Mouse (Mus musculus) heart, embryonic 12.5 days (tissue): Measurements from ENCODE around the gene Sdhaf4. TPM values are rescaled to one million over a fixed set of nuclear protein-coding genes. Genes with fewer than 3 reads are reported as not detected.

ENCODE experiments used
- ATAC-seq: fragments of 200-750 bp; cut with Nextera tagmentation; 2 replicates; pipeline ENCODE4 v1.8.0; 2017; ENCODE audit warnings: moderate TSS enrichment, moderate library complexity; ENCODE audit not compliant: insufficient number of reproducible peaks, low FRiP score
- H3K27ac ChIP-seq: fragments of 300-500 bp; sonication (generic); 2 replicates; pipeline ENCODE4 v1.5.1; 2016; ENCODE audit warnings: mild to moderate bottlenecking, moderate library complexity; ENCODE audit not compliant: poor library complexity, severe bottlenecking
- H3K27me3 ChIP-seq: fragments of 300-500 bp; sonication (generic); replicated peaks from 2 replicates; pipeline ENCODE4 v1.6.1; 2016; ENCODE audit warnings: mild to moderate bottlenecking, moderate library complexity
- H3K36me3 ChIP-seq: fragments of 300-500 bp; sonication (generic); 2 replicates; pipeline ENCODE4 v1.6.1; 2016; ENCODE audit warnings: mild to moderate bottlenecking, moderate library complexity
- H3K4me1 ChIP-seq: fragments of 300-500 bp; sonication (generic); replicated peaks from 2 replicates; pipeline ENCODE4 v1.6.1; 2016; ENCODE audit warnings: mild to moderate bottlenecking
- H3K4me2 ChIP-seq: fragments of 300-500 bp; sonication (generic); 2 replicates; pipeline ENCODE4 v1.6.1; 2016; ENCODE audit warnings: mild to moderate bottlenecking, moderate library complexity
- H3K4me3 ChIP-seq: fragments of 300-500 bp; sonication (generic); 2 replicates; pipeline ENCODE4 v1.5.1; 2016; ENCODE audit warnings: mild to moderate bottlenecking
- H3K9ac ChIP-seq: fragments of 300-500 bp; sonication (generic); 2 replicates; pipeline ENCODE4 v1.6.1; 2016; ENCODE audit warnings: mild to moderate bottlenecking, moderate library complexity
- H3K9me3 ChIP-seq: fragments of 300-500 bp; sonication (generic); replicated peaks from 2 replicates; pipeline ENCODE4 v1.6.1; 2016; ENCODE audit warnings: mild to moderate bottlenecking, moderate library complexity
- WGBS: fragments of 180-500 bp; shearing (Covaris S2); methylation state at CpG from one replicate; pipeline ENCODE4 v1.1.7; 2016; 5-methylcytosine and 5-hydroxymethylcytosine counted together
- polyA plus RNA-seq: library from polyadenylated mRNA; unstranded; fragments of >200 nt; fragmentation: Nextera tagmentation; extraction: Ambion mirVana; gene quantifications from 2 replicates; pipeline ENCODE4 v1.2.1, GENCODE M21; 2016

The Sdhaf4 gene
- 82.6 and 87.9 TPM in 2 replicates for polyA plus RNA-seq

- no peaks in the 10 kb centered on the region for H3K9me3 ChIP-seq
These were observed at the start of gene Sdhaf4 for GRCm38 (mm10) chr1:24005070-24005804. Gene Sdhaf4 (minus strand): TSS chr1:24005656.

GRCm38 (mm10) chr1:24046730-24047510 lies 41.5 kb upstream of the Sdhaf4 start:
- WGBS, result 70% methylated on average over 6 of the region's 6 CpGs
- no peaks in the 10 kb centered on the region for H3K9me3 ChIP-seq
- ATAC-seq, result no peak

More at GRCm38 (mm10) chr1:24005070-24005804, at the start of gene Sdhaf4:
- Histone ChIP-seq H3K36me3 (peaks cover 28% of the 10 kb centered on the region), H3K4me1 (no peaks in the 10 kb centered on the region; the same call in 1 of the 2 replicates), H3K27me3 (no peaks in the 10 kb centered on the region), H3K27ac (peak within 1 kb of the TSS; percentile 95), H3K9ac (peak within 1 kb of the TSS; percentile 89), H3K4me3 (peak within 1 kb of the TSS; percentile 86), H3K4me2 (peak within 1 kb of the TSS; percentile 65)
- 1% methylated on average over 47 of the region's 47 CpGs for WGBS
- ATAC-seq, result peak; percentile 97

DNA sequence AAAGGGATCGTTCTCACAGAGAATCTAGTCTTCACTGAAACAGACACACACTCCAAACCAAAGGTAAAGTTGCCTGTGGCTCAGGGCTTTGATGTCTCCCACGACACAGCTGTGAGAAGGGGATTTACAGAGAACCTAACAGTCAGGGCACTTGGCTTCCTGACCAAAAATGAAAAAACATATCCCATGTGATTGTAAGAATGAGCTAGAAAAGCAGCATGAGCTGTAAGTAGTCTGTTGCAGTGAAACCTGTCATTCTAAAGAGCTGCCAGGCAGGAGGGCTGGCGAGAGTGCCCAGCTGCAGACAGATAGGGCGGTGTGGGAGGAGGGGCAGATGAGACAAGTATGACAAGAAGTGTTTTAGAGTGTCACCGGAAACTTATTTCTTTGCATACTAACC lies 40.2 kb upstream of the Sdhaf4 start:
- peaks cover 12% of the 10 kb centered on the region; the same call in 1 of the 2 replicates for H3K36me3 ChIP-seq
- no peak overlapping the region for H3K9ac ChIP-seq
- H3K4me3 ChIP-seq, result no peak overlapping the region
- H3K4me1 ChIP-seq, result peaks cover 2% of the 10 kb centered on the region; the same call in 1 of the 2 replicates
- 62% methylated on average over 5 of the region's 5 CpGs for WGBS
- H3K27me3 ChIP-seq, result no peaks in the 10 kb centered on the region
- no peaks in the 10 kb centered on the region for H3K9me3 ChIP-seq
- H3K4me2 ChIP-seq, result no peak overlapping the region
- no peak for ATAC-seq
- no peak overlapping the region for H3K27ac ChIP-seq

More at GRCm38 (mm10) chr1:24046730-24047510, 41.5 kb upstream of the Sdhaf4 start:
- no peaks in the 10 kb centered on the region for H3K27me3 ChIP-seq
- no peak overlapping the region for H3K27ac ChIP-seq
- H3K4me1 ChIP-seq, result peaks cover 2% of the 10 kb centered on the region; the same call in 1 of the 2 replicates
- H3K4me3 ChIP-seq, result no peak overlapping the region
- no peak overlapping the region for H3K4me2 ChIP-seq
- peaks cover 12% of the 10 kb centered on the region for H3K36me3 ChIP-seq
- H3K9ac ChIP-seq, result no peak overlapping the region

DNA sequence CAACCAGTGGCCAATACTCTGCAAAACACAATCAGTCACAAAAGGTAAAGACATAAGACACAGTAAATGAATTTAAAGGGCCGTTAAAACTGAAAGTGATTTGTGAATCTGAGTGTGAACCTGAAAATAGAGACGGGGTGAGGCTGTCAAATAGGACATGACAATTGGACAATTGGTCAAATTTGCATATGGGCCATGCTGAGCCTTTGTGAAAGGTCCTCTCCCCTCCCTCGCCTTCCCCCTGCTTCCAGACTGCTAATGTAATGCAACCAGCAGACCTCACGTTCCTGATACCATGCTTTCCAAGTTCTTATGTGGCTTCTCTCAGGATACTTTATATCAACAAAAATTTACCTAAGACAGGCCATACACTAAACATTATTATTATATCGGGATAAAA lies 37.6 kb upstream of the Sdhaf4 start:
- Histone ChIP-seq H3K4me2 (no peak overlapping the region), H3K27ac (no peak overlapping the region), H3K4me1 (peaks cover 2% of the 10 kb centered on the region; the same call in 1 of the 2 replicates), H3K9me3 (no peaks in the 10 kb centered on the region), H3K27me3 (no peaks in the 10 kb centered on the region), H3K36me3 (peaks cover 16% of the 10 kb centered on the region; the same call in 1 of the 2 replicates), H3K4me3 (no peak overlapping the region), H3K9ac (no peak overlapping the region)
- no peak for ATAC-seq
- 74% methylated on average over 5 of the region's 5 CpGs for WGBS

GRCm38 (mm10) chr1:24033759-24034423 lies 28.4 kb upstream of the Sdhaf4 start:
- Histone ChIP-seq H3K27ac (no peak overlapping the region), H3K4me2 (no peak overlapping the region), H3K4me3 (no peak overlapping the region), H3K27me3 (no peaks in the 10 kb centered on the region), H3K9ac (no peak overlapping the region), H3K36me3 (peaks cover 23% of the 10 kb centered on the region), H3K9me3 (no peaks in the 10 kb centered on the region), H3K4me1 (no peaks in the 10 kb centered on the region)
- WGBS, result 52% methylated on average over 2 of the region's 2 CpGs
- ATAC-seq, result no peak

GRCm38 (mm10) chr1:24010821-24011220 lies 5.4 kb upstream of the Sdhaf4 start:
- Histone ChIP-seq H3K36me3 (peaks cover 27% of the 10 kb centered on the region; the same call in 1 of the 2 replicates), H3K4me3 (no peak overlapping the region), H3K27ac (no peak overlapping the region), H3K4me2 (no peak overlapping the region), H3K27me3 (no peaks in the 10 kb centered on the region), H3K9ac (no peak overlapping the region), H3K4me1 (no peaks in the 10 kb centered on the region), H3K9me3 (no peaks in the 10 kb centered on the region)
- no peak for ATAC-seq
- 82% methylated on average over 6 of the region's 6 CpGs for WGBS

DNA sequence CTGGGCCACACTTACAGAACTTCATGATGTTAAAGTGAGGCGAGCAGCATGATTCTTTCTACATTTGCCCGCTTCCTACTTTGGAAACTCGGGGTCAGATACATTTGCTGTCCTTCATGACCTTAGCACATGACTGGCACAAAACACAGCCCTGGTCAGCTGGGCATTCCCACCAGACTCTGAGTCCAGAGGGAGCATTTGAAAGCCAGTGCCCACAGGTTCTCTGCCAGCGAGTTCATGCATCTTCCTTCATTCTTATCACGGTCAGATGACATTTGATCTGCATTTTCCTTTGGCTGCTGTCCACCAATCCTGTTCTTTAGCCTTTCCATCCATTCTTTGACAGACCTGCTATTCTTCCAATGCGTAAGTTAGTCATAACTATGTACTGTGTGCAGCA lies 4.6 kb upstream of the Sdhaf4 start:
- Histone ChIP-seq H3K27ac (no peak overlapping the region), H3K4me1 (no peaks in the 10 kb centered on the region), H3K9ac (no peak overlapping the region), H3K27me3 (no peaks in the 10 kb centered on the region), H3K36me3 (peaks cover 26% of the 10 kb centered on the region; the same call in 1 of the 2 replicates), H3K4me3 (no peak overlapping the region), H3K4me2 (no peak overlapping the region), H3K9me3 (no peaks in the 10 kb centered on the region)
- ATAC-seq, result no peak
- WGBS, result 84% methylated on average over 6 of the region's 6 CpGs

- Histone ChIP-seq H3K4me3 (no peak overlapping the region), H3K9me3 (no peaks in the 10 kb centered on the region), H3K4me2 (no peak overlapping the region), H3K27ac (no peak overlapping the region), H3K9ac (no peak overlapping the region), H3K4me1 (no peaks in the 10 kb centered on the region; the same call in 1 of the 2 replicates), H3K27me3 (no peaks in the 10 kb centered on the region), H3K36me3 (peaks cover 11% of the 10 kb centered on the region)
- WGBS, result 84% methylated on average over 8 of the region's 8 CpGs
- ATAC-seq, result no peak
These were observed 2.2 kb upstream of the Sdhaf4 start for GRCm38 (mm10) chr1:24007621-24008020.

- H3K9me3 ChIP-seq, result no peaks in the 10 kb centered on the region
- H3K4me2 ChIP-seq, result no peak overlapping the region
- no peak for ATAC-seq
- H3K9ac ChIP-seq, result no peak overlapping the region
- no peak overlapping the region for H3K4me3 ChIP-seq
- WGBS, result 89% methylated on average over 5 of the region's 5 CpGs
- H3K36me3 ChIP-seq, result peaks cover 69% of the 10 kb centered on the region
- no peak overlapping the region for H3K27ac ChIP-seq
- no peaks in the 10 kb centered on the region for H3K27me3 ChIP-seq
- no peaks in the 10 kb centered on the region; the same call in 1 of the 2 replicates for H3K4me1 ChIP-seq
These were observed 6.1 kb downstream of the Sdhaf4 start for GRCm38 (mm10) chr1:23999318-23999717.

- Histone ChIP-seq H3K36me3 (peaks cover 69% of the 10 kb centered on the region), H3K9ac (no peak overlapping the region), H3K9me3 (no peaks in the 10 kb centered on the region), H3K27me3 (no peaks in the 10 kb centered on the region), H3K27ac (no peak overlapping the region), H3K4me1 (no peaks in the 10 kb centered on the region), H3K4me2 (no peak overlapping the region), H3K4me3 (no peak overlapping the region)
- ATAC-seq, result no peak
- 92% methylated on average over 7 of the region's 7 CpGs for WGBS
These were observed 6.6 kb downstream of the Sdhaf4 start for GRCm38 (mm10) chr1:23998866-23999265.
